In the genomic region with DNA sequence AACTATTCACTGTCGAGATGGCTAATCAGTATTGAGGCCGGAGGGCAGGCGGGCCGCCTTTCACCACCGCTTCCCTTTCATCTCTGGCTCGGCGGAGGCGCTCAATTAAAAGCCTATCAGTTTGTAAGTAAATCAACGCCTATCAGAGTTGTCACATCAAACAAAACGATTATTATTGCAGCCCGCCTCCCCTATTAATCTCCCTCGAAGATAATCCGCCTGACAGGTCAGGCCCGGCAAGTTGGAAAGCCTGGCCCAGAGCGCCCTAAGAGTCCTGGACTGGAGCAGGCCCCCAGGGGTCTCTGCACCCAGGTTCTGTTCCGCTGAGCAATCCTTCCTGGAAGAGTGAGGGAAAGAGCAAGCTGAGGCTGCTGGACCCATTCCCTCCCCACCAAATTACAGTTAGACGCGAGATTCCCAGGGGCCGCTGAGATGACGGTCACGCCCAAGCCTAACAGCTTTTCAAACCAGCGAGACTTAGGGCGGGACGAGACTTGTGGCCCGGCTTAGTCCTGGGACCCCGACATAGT, we compare ENCODE assay signal across 8 mouse cellular contexts. TPM values are rescaled to one million over a fixed set of nuclear protein-coding genes. Genes with fewer than 3 reads are reported as not detected.
A peak's percentile ranks its signal among the peaks of the same experiment; 100 is the strongest.
DNase-seq lines count a peak whose midpoint lies in the region; ATAC-seq and TF ChIP-seq lines count a peak whose summit lies in the region.

No protein-coding gene starts in this region.

- no peaks in the 10 kb centered on the region for H3K9me3 ChIP-seq in forebrain, embryonic 10.5 days
- H3K9me3 ChIP-seq in hindbrain, embryonic 14.5 days (ENCODE audit: control insufficient read depth, low read length): no peaks in the 10 kb centered on the region
- no peaks in the 10 kb centered on the region for H3K9me3 ChIP-seq in neural tube, embryonic 12.5 days

- H3K27ac ChIP-seq in forebrain, embryonic 10.5 days: peak overlapping the region; percentile 96
- peak overlapping the region; percentile 87 for H3K27ac ChIP-seq in hindbrain, embryonic 14.5 days
- H3K27ac ChIP-seq in liver, adult 2 months (replicated peaks; ENCODE audit: insufficient read depth, low read depth, low read length): no peak overlapping the region
- H3K27ac ChIP-seq in neural tube, embryonic 12.5 days: 0 out of 2 replicates have a peak overlapping the region, but pooled peaks have one; percentile 76

- H3K4me2 ChIP-seq in hindbrain, embryonic 14.5 days (replicated peaks): peak overlapping the region; percentile 62
- peak overlapping the region; percentile 94 for H3K4me2 ChIP-seq in neural tube, embryonic 12.5 days (replicated peaks)

- H3K9ac ChIP-seq in hindbrain, embryonic 14.5 days: peak overlapping the region; percentile 59
- H3K9ac ChIP-seq in liver, adult 2 months (ENCODE audit: low read depth, low read length): peak overlapping the region; percentile 42; the same call in 1 of the 2 replicates
- H3K9ac ChIP-seq in neural tube, embryonic 12.5 days: peak overlapping the region; percentile 99; the same call in 1 of the 2 replicates

- TF ChIP-seq POLR2A in liver, adult 2 months (IDR thresholded peaks at IDR 0.05; ENCODE audit: extremely low read depth, insufficient read depth, low read length): no peak

- H3K36me3 ChIP-seq in forebrain, embryonic 10.5 days (replicated peaks): no peaks in the 10 kb centered on the region
- no peaks in the 10 kb centered on the region for H3K36me3 ChIP-seq in hindbrain, embryonic 14.5 days (replicated peaks; ENCODE audit: control insufficient read depth, insufficient read depth)
- H3K36me3 ChIP-seq in liver, adult 2 months (ENCODE audit: control insufficient read depth, insufficient read depth, low read length): no peaks in the 10 kb centered on the region
- no peaks in the 10 kb centered on the region for H3K36me3 ChIP-seq in neural tube, embryonic 12.5 days

- WGBS in forebrain, embryonic 10.5 days: 0% methylated on average over 26 of the region's 26 CpGs
- WGBS in hindbrain, embryonic 14.5 days: under 1% methylated on average over 26 of the region's 26 CpGs
- 20% methylated on average over 26 of the region's 26 CpGs for WGBS in liver, adult 2 months
- WGBS in neural tube, embryonic 12.5 days: under 1% methylated on average over 26 of the region's 26 CpGs

- peaks cover 81% of the 10 kb centered on the region for H3K4me1 ChIP-seq in forebrain, embryonic 10.5 days
- peaks cover 25% of the 10 kb centered on the region for H3K4me1 ChIP-seq in hindbrain, embryonic 14.5 days (replicated peaks; ENCODE audit: control insufficient read depth, insufficient read depth, low read length)
- H3K4me1 ChIP-seq in liver, adult 2 months (ENCODE audit: control insufficient read depth, insufficient read depth, low read length): 0 out of 2 replicates have a peak, but pooled peaks cover 4% of the 10 kb centered on the region
- H3K4me1 ChIP-seq in neural tube, embryonic 12.5 days: peaks cover 45% of the 10 kb centered on the region

- no peaks in the 10 kb centered on the region for H3K79me2 ChIP-seq in liver, adult 2 months (ENCODE audit: control insufficient read depth, insufficient read depth, low read length)

- H3K4me3 ChIP-seq in forebrain, embryonic 10.5 days: peak overlapping the region; percentile 88
- H3K4me3 ChIP-seq in hindbrain, embryonic 14.5 days (replicated peaks; ENCODE audit: low read length): peak overlapping the region; percentile 80
- peak overlapping the region; percentile 33 for H3K4me3 ChIP-seq in liver, adult 2 months (ENCODE audit: insufficient read depth, low read depth, low read length)
- H3K4me3 ChIP-seq in neural tube, embryonic 12.5 days: peak overlapping the region; percentile 44

- peak; percentile 87 for DNase-seq in adrenal gland, adult 8-10 months
- peak; percentile 86 for DNase-seq in forebrain, embryonic 10.5 days (ENCODE audit: extremely low spot score, low spot score)
- DNase-seq in hindbrain, embryonic 14.5 days (ENCODE audit: low spot score): peak; percentile 68
- DNase-seq in liver, adult 2 months (ENCODE audit: extremely low read depth, low read depth, low spot score): no peak
- no peak for DNase-seq in cerebellum, postnatal 14 days

- peaks cover 97% of the 10 kb centered on the region for H3K27me3 ChIP-seq in forebrain, embryonic 10.5 days (ENCODE audit: poor library complexity, severe bottlenecking)
- peaks cover 28% of the 10 kb centered on the region for H3K27me3 ChIP-seq in hindbrain, embryonic 14.5 days (ENCODE audit: control insufficient read depth, insufficient read depth, low read length)
- H3K27me3 ChIP-seq in liver, adult 2 months (ENCODE audit: control insufficient read depth, insufficient read depth, low read length): peaks cover 18% of the 10 kb centered on the region
- no peaks in the 10 kb centered on the region for H3K27me3 ChIP-seq in neural tube, embryonic 12.5 days (replicated peaks)

- TF ChIP-seq CTCF in liver, adult 2 months (IDR thresholded peaks at IDR 0.05; ENCODE audit: low read depth, low read length): no peak

- ATAC-seq in hindbrain, embryonic 14.5 days (ENCODE audit: low FRiP score): no peak
- ATAC-seq in neural tube, embryonic 12.5 days (ENCODE audit: low FRiP score, low read depth): no peak
- no peak for ATAC-seq in megakaryocyte progenitor cell, adult 5-6 weeks (replicated peaks; ENCODE audit: poor library complexity)
- ATAC-seq in megakaryocyte-erythroid progenitor cell, adult 5-6 weeks (replicated peaks; ENCODE audit: low FRiP score, low TSS enrichment, poor library complexity, severe bottlenecking): no peak

RNA-seq across cellular contexts. Expression of gene Zfp503, which starts 1.9 kb away (rescaled TPM):
- 10 to 100 TPM; 30.6 to 41.2 (median 34.7) TPM for total RNA-seq in adrenal gland, adult 8-10 months (2022)
- polyA plus RNA-seq in forebrain, embryonic 10.5 days (2016; fragmentation: Nextera tagmentation; extraction: Ambion mirVana): 7.6 and 8.6 TPM in 2 replicates
- 9.3 and 11.6 TPM in 2 replicates for polyA plus RNA-seq in hindbrain, embryonic 14.5 days (2014; fragmentation: Nextera tagmentation; extraction: Ambion mirVana)
- 0.37 and 0.60 TPM in 2 replicates for total RNA-seq in liver, adult 2 months (2014; rRNA removed)
- 1.6 and 1.7 TPM in 2 replicates for polyA plus RNA-seq in liver, adult 2 months (2012; rRNA removed)
- 44.1 and 44.4 TPM in 2 replicates for polyA plus RNA-seq in neural tube, embryonic 12.5 days (2016; fragmentation: Nextera tagmentation; extraction: Ambion mirVana)
- total RNA-seq in megakaryocyte progenitor cell, adult 5-6 weeks (2015): 0.30 and 0.44 TPM in 2 replicates
- total RNA-seq in megakaryocyte progenitor cell, adult 5-6 weeks (2017): 0.03 and 0.12 TPM in 2 replicates
- total RNA-seq in megakaryocyte-erythroid progenitor cell, adult 5-6 weeks (2014; fragmentation: Nextera tagmentation): not detected in 2 replicates
- total RNA-seq in megakaryocyte-erythroid progenitor cell, adult 5-6 weeks (2017): not detected in 2 replicates

RNA-seq across cellular contexts. Expression of gene Lrmda, which starts 28.2 kb away (rescaled TPM):
- 1 to 10 TPM; 3.4 to 8.5 (median 5.7) TPM for total RNA-seq in adrenal gland, adult 8-10 months (2022)
- polyA plus RNA-seq in forebrain, embryonic 10.5 days (2016; fragmentation: Nextera tagmentation; extraction: Ambion mirVana): 0.20 and 0.41 TPM in 2 replicates
- polyA plus RNA-seq in hindbrain, embryonic 14.5 days (2014; fragmentation: Nextera tagmentation; extraction: Ambion mirVana): 0.43 and 0.64 TPM in 2 replicates
- total RNA-seq in liver, adult 2 months (2014; rRNA removed): 0.18 and 0.20 TPM in 2 replicates
- polyA plus RNA-seq in liver, adult 2 months (2012; rRNA removed): 0.09 and 0.50 TPM in 2 replicates
- polyA plus RNA-seq in neural tube, embryonic 12.5 days (2016; fragmentation: Nextera tagmentation; extraction: Ambion mirVana): 0.33 and 0.40 TPM in 2 replicates
- total RNA-seq in megakaryocyte progenitor cell, adult 5-6 weeks (2015): 25.9 and 27.0 TPM in 2 replicates
- total RNA-seq in megakaryocyte progenitor cell, adult 5-6 weeks (2017): 14.6 and 20.9 TPM in 2 replicates
- total RNA-seq in megakaryocyte-erythroid progenitor cell, adult 5-6 weeks (2014; fragmentation: Nextera tagmentation): 7.8 and 9.6 TPM in 2 replicates
- total RNA-seq in megakaryocyte-erythroid progenitor cell, adult 5-6 weeks (2017): 3.4 and 6.4 TPM in 2 replicates

Comparison
In these comparisons a context has a peak if more than half of its experiments do, and no peak if none do; other contexts are left out.
1. DNase-seq: peak in adrenal gland, adult 8-10 months (single experiment), forebrain, embryonic 10.5 days (single experiment) and hindbrain, embryonic 14.5 days (single experiment); none in liver, adult 2 months (single experiment) and cerebellum, postnatal 14 days (0 of 2).
2. H3K4me3 ChIP-seq: peak in every context shown above with its lines; median percentile 88 in forebrain, embryonic 10.5 days; 80 in hindbrain, embryonic 14.5 days; 44 in neural tube, embryonic 12.5 days; 33 in liver, adult 2 months.
3. H3K9ac ChIP-seq: peak in every context shown above with its lines; median percentile 99 in neural tube, embryonic 12.5 days; 59 in hindbrain, embryonic 14.5 days; 42 in liver, adult 2 months.
4. RNA of gene Zfp503, which starts 1.9 kb away (total RNA-seq): 30.6 to 41.2 TPM in adrenal gland, adult 8-10 months; 0.37 to 0.60 TPM in liver, adult 2 months, 0.03 to 0.44 TPM in megakaryocyte progenitor cell, adult 5-6 weeks and not detected in megakaryocyte-erythroid progenitor cell, adult 5-6 weeks; every median in the first group is over 10 times any median in the second.